Mouse (Mus musculus) C2C12 (cell line): ENCODE data around the gene Otoa.

ENCODE experiments used
- CEBPB ChIP-seq: IDR thresholded peaks from one replicate; pipeline ENCODE4 v1.6.1; 2011; ENCODE audit warnings: low read depth, mild to moderate bottlenecking, control low read depth, moderate library complexity
- CTCF ChIP-seq: IDR thresholded peaks from one replicate; pipeline ENCODE4 v1.5.1; 2011; ENCODE audit not compliant: control insufficient read depth, insufficient read depth, insufficient read length
- MAX ChIP-seq: IDR thresholded peaks from one replicate; pipeline ENCODE4 v1.6.1; 2011; ENCODE audit warnings: mild to moderate bottlenecking, control low read depth
- MYOG ChIP-seq: IDR thresholded peaks from one replicate; pipeline ENCODE4 v1.6.1; 2011; ENCODE audit not compliant: control insufficient read depth, insufficient read length; ENCODE audit errors: extremely low read depth

DNA sequence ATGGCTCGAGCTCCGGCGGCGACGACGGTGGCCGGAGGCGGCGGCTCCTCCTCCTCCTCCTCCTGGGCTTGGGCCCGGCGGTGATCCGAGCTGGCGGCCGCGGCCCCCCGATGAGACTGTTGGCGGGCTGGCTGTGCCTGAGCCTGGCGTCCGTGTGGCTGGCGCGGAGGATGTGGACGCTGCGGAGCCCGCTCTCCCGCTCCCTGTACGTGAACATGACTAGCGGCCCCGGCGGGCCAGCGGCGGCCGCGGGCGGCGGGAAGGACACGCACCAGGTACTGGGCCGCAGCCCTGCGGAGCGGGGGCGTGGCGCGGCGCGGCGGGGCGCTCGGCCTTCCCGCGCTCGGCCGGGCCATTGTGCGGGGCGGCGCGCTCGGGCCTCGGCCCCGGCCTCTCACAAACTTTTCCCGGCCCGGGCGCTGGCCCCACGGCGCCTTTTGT, 46.7 kb upstream of the Otoa start:
- TF ChIP-seq CEBPB (no peak), CTCF (no peak), MAX (no peak), MYOG (no peak)
